Mouse (Mus musculus) v-Abl transformed pro-B cells (cell line): Measurements from ENCODE around the gene Plbd1.

ENCODE experiments used
- in situ Hi-C, 2 experiments: fragments of 400-800 bp; cut with MboI; formaldehyde crosslinking; loops; one replicate each; pipeline ENCODE4 v1.15.1; 2025; ENCODE audit not compliant: unreplicated experiment in 2 of 2

The Plbd1 gene

GRCm38 (mm10) chr6:136590739-136591138 is 71.0 kb downstream of the Plbd1 start:
- in situ Hi-C loops: loop anchor here (25.0 kb wide), 1 partner anchor 1147 kb away; the partner anchor contains the start of gene Strap (in 2 of the 2)

DNA sequence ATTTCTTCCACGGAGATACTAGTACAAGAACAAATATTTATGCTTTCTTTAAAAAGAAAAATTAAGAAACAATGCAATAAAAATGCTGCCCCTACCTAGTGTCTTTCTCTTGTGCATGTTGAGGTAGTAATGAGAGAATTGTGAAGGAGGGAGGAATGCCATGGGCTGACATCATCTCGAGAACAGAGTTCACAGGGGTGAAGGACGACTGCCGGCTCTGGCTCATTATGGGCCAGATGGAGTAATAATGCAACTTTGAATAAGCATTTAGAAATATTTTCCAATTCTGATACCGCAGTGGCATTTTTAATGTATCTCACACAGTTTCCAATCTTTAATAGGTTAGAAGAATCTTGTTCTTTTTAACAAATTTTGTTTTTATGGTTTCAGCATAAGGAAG is 95.7 kb downstream of the Plbd1 start:
- in situ Hi-C loops: no loop called here
